Mouse (Mus musculus): ENCODE results near the gene Syce2.

Gene Syce2

DNA sequence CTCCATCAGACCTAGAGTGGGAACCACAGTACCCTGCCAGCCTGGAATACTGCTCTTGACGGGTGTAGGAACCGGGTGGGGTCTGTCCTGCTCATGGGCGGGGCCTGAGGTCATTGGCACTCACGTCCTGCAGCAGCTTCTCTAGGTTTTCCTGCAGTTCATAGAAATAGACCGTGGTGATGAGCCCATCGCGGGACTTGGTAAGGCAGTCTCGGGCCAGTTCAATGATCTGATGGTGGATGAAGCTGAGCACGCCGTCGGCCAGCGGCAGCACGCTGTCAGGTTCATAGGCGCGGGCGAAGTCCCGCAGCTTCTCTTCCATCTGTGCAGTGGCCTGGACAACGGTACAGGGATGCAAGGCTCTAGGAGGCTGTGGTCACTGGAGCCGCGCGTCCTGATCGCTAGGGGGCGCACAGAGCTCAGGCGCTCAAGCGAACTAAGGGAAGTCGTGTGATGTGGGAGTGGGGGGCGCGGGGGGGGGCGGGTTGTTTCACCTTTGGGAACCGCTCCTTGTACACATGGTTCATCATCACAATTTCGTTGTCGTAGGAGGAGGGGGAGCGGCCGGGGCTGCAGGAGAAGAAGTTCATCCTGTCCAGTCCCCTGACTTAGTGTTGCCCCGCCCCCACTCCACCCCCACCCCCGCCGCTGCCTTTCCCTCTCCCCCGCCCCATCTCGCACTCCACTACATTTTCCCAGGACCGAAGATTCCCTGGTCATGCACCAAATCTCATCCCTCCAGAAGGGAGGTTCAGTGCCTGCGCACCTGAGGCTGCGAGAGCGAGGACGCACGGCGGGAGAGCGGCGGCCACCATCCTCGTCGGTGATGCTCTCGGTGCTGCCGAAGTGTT is 56.8 kb downstream of the Syce2 start:
- DNase-seq (ENCODE audit: low read depth, low spot score) = peak; percentile 53

DNA sequence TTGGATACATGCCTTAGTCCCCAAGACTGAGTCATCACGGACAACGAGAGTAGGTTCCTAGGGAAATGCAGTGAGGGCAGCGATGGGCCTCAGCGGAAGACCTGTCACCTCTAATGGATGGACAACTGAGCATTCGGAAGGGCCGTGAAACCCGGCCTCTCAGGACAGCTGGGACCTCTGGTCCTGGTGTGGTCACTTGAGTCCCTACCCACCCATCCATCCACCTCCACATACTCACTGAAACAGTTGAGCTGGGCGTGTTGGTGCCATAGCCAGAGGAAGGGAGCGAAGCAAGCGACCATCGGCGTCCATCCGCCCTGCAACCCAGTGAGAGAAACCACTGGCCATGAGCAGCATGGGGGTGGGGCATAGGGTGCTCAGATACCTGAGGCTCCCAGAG is 58.7 kb downstream of the Syce2 start:
- no peak for DNase-seq (ENCODE audit: low read depth, low spot score)

DNA sequence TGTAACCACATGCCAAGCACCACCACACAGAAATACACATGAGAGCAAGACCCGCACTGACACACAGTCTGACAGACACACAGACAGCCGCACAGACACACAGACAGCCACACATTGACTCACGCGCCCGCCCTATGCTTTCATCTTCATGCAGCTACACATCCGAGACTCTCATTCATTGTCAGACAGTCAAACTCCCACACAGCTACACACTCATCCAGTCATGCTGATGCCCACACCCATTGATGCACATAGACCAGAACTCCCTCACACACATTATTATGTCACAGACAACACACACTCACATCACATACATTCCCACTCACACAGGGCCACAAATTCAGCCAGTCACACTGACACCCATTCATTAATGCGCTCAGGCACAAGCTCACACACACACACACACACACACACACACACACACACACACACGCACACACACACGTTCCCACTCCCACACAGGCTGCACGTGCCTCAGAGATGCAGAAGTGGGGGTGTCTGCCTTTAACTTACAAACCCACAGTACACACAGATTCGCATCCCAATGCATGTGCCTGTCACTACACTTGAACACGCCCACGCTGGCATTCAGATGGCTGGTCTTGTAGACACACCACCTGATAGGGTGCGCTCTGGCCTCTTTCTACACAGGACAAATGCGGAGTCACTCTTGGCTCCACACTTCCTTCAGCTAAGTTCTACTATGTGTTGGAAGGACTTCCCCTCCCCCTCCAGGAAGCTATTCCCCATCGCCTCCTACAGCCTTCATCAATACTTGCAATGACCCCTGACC is 62.1 kb downstream of the Syce2 start:
- DNase-seq (ENCODE audit: low read depth, low spot score) = no peak

GRCm38 (mm10) chr8:84934860-84935259 is 62.9 kb downstream of the Syce2 start:
- DNase-seq (ENCODE audit: low read depth, low spot score) = no peak

GRCm38 (mm10) chr8:84935489-84935888 is 63.6 kb downstream of the Syce2 start:
- DNase-seq (ENCODE audit: low read depth, low spot score) = no peak

DNA sequence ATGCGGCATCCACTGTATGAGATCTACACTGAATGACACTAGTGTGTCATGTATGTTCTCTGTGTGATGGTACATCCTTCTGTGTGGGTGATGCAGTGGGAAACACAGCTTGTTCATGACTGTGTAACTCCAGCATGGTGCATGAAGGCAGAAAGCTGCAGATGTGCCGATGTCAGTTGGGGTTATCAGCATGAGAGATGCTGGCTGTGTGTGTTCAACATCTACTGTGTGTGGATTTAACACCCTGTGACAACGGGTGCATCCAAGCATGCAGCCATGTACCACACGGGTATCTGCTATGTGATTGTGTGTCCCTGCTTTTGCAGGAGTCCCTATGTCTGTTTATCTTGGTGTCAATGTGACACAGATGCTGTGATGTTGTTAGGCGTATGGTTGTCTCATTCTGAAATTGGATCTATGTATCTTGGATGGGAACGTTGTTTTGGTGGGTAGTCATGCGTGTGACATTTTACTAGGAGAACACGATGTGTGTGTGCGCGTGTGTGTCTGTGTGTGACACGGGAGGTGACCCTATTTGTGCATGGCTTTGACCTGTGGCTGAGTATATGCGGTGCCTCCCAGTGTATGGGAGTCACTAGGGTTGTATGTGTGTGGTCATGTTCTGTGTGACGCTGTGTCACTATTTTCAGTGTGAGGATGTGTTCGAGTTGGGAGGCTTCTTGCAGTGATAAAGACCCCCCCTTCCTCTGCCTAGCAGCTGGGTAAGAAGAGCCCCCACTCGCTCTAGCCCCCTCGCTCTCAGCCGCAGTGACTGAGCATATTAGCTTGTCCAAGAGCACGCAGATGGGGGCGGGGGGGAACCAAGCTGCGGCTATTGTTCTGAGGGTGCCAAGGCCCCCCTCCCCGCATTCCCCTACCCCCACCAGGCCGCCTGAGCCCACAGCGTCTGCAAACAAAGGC is 64.4 kb downstream of the Syce2 start:
- DNase-seq (ENCODE audit: low read depth, low spot score) = no peak

DNA sequence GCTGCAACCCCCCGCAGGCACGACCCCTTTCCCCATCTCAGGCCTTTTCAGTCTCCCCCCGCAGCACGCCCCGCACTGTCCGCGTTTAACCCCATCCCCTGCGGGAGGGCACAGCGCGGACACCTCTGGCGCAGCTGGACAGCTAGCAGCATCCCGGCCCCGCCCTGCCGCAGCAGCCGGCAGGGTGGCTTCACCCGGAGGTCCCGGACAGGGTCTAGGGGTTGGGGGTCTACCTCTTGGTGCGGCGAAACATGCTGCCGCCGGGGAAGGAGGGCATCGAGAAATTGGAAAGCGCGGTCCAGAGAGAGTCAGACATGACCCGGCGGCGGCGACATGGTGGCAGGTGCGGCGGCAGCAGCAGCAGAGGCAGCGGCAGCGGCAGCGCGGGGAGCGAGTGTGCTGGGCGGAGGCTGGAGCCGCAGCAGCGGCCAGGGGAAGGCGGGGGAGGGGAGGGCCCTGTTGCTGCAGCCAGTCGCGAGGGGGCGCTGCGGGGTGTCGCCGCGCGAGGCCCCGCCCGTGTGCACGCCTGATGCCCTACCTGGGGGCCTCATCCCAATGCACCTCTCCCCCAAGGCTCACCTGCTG is 65.1 kb downstream of the Syce2 start, which contains the start of gene Mast1:
TSS of gene Mast1 (minus strand) at position 398 of the 585 bp plus-strand sequence.
- DNase-seq (ENCODE audit: low read depth, low spot score) = peak; percentile 82
